Mouse (Mus musculus) C2C12 (cell line): ENCODE results near the gene Fcer1g. TPM values are rescaled to one million over a fixed set of nuclear protein-coding genes. Genes with fewer than 3 reads are reported as not detected.
"Not testable (repeated sequence)": the region's sequence is repeated elsewhere in the genome, so short reads cannot be mapped to it uniquely, and the experiment has no call there.

Experiments
- H3K27me3 ChIP-seq: one replicate; pipeline ENCODE4 v1.6.1; 2011; ENCODE audit not compliant: control insufficient read depth, insufficient read depth, insufficient read length
- H3K36me3 ChIP-seq: one replicate; pipeline ENCODE4 v1.6.1; 2011; ENCODE audit not compliant: control insufficient read depth, insufficient read depth
- H3K4me3 ChIP-seq: one replicate; pipeline ENCODE4 v1.5.1; 2011; ENCODE audit warnings: mild to moderate bottlenecking, control low read depth; ENCODE audit not compliant: poor library complexity, insufficient read depth, severe bottlenecking
- H3K79me2 ChIP-seq: one replicate; pipeline ENCODE4 v1.6.1; 2011; ENCODE audit not compliant: control insufficient read depth, insufficient read depth
- H3K79me3 ChIP-seq: one replicate; pipeline ENCODE4 v1.6.1; 2011; ENCODE audit warnings: low read depth, control low read depth
- H3ac ChIP-seq: one replicate; pipeline ENCODE3; 2011; ENCODE audit warnings: low read depth; ENCODE audit not compliant: control insufficient read depth, insufficient read length
- CEBPB ChIP-seq: IDR thresholded peaks from one replicate; pipeline ENCODE4 v1.6.1; 2011; ENCODE audit warnings: low read depth, mild to moderate bottlenecking, control low read depth, moderate library complexity
- CTCF ChIP-seq: IDR thresholded peaks from one replicate; pipeline ENCODE4 v1.5.1; 2011; ENCODE audit not compliant: control insufficient read depth, insufficient read depth, insufficient read length
- FOSL1 ChIP-seq: IDR thresholded peaks from one replicate; pipeline ENCODE4 v1.8.0; 2011; ENCODE audit warnings: mild to moderate bottlenecking, low read length; ENCODE audit not compliant: poor library complexity, insufficient read depth, severe bottlenecking
- MAX ChIP-seq: IDR thresholded peaks from one replicate; pipeline ENCODE4 v1.6.1; 2011; ENCODE audit warnings: mild to moderate bottlenecking, control low read depth
- MYOD1 ChIP-seq: IDR thresholded peaks from one replicate; pipeline ENCODE4 v1.6.1; 2011; ENCODE audit warnings: low read depth; ENCODE audit not compliant: control insufficient read depth, insufficient read length
- MYOG ChIP-seq: IDR thresholded peaks from one replicate; pipeline ENCODE4 v1.6.1; 2011; ENCODE audit not compliant: control insufficient read depth, insufficient read length; ENCODE audit errors: extremely low read depth
- USF1 ChIP-seq: IDR thresholded peaks from one replicate; pipeline ENCODE4 v1.6.1; 2011; ENCODE audit warnings: low read depth, mild to moderate bottlenecking, control low read depth, moderate library complexity
- polyA plus RNA-seq: library from polyadenylated mRNA; unstranded; fragments of >200 nt; fragmentation: generic; extraction: Trizol; gene quantifications from one replicate; pipeline ENCODE4 v1.2.1, GENCODE M21; 2012; ENCODE audit warnings: missing spikeins

Fcer1g gene
- polyA plus RNA-seq, 1 experiment = not detected

DNA sequence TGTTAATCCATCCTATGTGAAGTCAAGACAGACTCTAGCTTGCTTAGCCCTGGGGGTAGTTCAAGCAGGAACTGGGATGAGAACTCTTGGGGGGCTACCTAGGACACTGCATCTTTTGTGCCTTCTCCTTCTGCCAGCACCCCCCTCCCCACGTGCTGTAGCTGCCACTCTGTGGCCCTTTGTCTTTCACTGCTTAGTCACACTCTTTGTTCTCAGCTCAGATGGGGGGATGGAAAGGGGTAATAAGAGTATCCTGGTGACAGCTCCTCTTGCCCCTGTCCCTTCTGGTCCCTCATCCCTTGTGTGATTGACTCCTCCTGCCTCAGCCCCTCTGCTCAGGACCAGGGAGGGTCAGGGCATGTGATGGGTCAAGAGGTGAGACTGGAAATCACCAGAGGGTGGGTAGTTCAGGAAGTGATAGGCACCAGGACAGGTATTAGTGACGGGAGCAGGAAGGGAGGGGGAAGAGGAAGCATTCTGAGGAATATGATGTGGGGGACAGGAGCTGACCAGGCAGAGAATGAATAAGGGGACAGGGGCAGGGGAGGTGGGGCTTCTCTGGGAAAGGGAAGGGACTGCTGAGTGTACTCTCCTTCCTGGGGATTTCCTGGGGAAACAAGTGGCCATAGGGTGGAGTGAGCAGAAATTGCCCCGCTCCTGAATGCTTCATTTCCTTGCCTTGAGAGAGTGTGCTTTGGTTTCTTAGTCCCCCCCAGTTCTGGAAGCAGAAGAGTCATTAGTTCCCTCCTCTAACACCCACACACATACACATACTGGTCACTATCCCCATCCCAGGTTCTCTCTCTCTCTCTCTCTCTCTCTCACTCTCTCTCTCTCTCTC, 14.4 kb upstream of the Fcer1g start:
- TF ChIP-seq CEBPB = no peak
- no peak for TF ChIP-seq MYOD1
- TF ChIP-seq CTCF = no peak
- TF ChIP-seq MAX = no peak
- TF ChIP-seq FOSL1 = no peak
- TF ChIP-seq MYOG = no peak
- TF ChIP-seq USF1 = no peak
- no peak overlapping the region for H3ac ChIP-seq

DNA sequence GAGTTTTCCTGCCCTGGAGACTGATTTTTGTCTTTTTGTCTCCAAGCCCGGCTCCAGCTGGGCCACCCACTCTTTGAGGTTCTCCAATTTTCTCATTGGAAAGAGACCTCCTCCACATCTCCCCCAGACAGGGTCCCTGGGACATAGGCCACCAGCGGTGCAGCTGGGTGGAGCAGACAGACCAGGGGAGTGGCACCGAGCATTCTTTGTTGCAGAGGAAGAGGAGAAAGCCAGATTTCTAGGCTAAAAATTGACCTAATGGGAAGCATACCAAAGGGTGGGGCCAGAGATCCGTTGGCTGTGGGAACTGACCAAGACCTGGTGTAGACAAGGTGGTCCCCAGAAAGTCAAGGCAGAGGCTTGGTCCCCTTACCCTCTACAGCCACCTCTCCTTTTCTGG, 13.8 kb upstream of the Fcer1g start:
- peaks cover 7% of the 10 kb centered on the region for H3K36me3 ChIP-seq
- H3ac ChIP-seq = no peak overlapping the region
- no peaks in the 10 kb centered on the region for H3K27me3 ChIP-seq
- peaks cover 35% of the 10 kb centered on the region for H3K79me2 ChIP-seq
- H3K79me3 ChIP-seq = peaks cover 19% of the 10 kb centered on the region
- TF ChIP-seq CEBPB = no peak
- TF ChIP-seq CTCF = no peak
- TF ChIP-seq MYOD1 = no peak
- TF ChIP-seq MYOG = no peak
- no peak for TF ChIP-seq MAX
- TF ChIP-seq FOSL1 = no peak
- no peak for TF ChIP-seq USF1
- no peak overlapping the region for H3K4me3 ChIP-seq

More for the DNA sequence above, 14.4 kb upstream of the Fcer1g start:
- Histone ChIP-seq H3K79me3 (peaks cover 17% of the 10 kb centered on the region), H3K36me3 (peaks cover 1% of the 10 kb centered on the region), H3K79me2 (peaks cover 28% of the 10 kb centered on the region), H3K27me3 (no peaks in the 10 kb centered on the region), H3K4me3 (no peak overlapping the region)

DNA sequence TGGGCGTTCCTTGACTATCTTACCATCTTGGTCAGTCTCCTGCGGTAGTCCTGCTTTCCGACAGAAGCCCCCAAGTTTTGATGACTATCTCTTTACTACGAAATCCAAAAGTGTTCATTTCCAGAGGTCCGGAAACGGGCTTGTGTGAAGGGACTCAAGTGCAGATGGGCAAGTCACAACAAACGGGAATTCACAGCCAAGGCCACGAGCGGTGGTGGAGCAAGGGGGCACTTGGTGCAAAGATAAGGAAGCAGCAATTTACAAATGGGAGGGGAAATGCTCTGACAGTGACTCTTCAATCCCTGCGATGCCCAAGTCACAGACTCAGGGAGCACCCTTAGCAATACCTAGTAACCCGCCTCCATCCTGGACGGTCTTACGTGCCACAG, 13.3 kb upstream of the Fcer1g start:
- peaks cover 35% of the 10 kb centered on the region for H3K79me2 ChIP-seq
- peak overlapping the region; percentile 65 for H3K4me3 ChIP-seq
- no peaks in the 10 kb centered on the region for H3K27me3 ChIP-seq
- peak overlapping the region; percentile 53 for H3ac ChIP-seq
- H3K79me3 ChIP-seq = peaks cover 19% of the 10 kb centered on the region
- peaks cover 7% of the 10 kb centered on the region for H3K36me3 ChIP-seq
- TF ChIP-seq MYOD1 (no peak), MAX (no peak), MYOG (no peak), CTCF (no peak), USF1 (no peak), CEBPB (no peak), FOSL1 (no peak)

DNA sequence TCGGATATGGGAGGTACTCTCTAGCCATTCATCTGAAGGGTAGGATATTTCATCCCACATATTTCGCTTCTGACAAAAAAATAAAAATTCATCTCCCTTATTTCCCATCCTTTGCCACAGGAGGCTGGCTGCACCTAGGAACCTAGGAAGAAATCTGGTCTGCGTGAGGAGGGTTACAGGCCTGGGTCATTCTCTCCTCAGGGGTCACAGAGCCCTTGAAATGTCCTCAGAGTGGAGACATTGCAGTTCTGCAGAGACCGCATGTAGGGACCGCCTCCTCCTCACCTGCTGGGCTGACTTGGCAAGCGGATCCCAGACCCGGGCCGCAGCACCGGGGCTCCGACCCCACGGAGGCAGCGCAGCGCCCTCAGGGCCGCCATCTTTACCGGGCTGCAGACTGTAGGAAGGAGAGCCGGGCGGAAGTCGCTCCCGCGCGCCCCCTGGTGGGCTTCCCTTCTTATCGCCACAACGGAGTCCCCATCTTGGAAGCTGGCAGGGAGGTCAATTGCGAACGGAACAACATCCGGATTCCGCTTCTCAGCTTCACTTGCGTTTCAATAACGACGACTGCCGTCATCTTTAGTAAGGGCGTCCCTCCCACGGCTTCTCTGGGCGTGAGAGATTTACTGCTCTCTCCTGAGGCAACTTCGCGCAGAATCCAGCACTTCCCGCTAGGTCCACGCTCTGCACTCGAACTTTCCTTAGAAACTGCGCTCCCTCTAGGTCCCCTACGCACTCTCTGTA, 12.7 kb upstream of the Fcer1g start:
- Histone ChIP-seq H3K4me3 (peak overlapping the region; percentile 65), H3K79me2 (peaks cover 35% of the 10 kb centered on the region), H3K79me3 (peaks cover 19% of the 10 kb centered on the region), H3K27me3 (no peaks in the 10 kb centered on the region), H3K36me3 (peaks cover 7% of the 10 kb centered on the region), H3ac (peak overlapping the region; percentile 100)
- no peak for TF ChIP-seq FOSL1
- no peak for TF ChIP-seq USF1
- TF ChIP-seq CEBPB = no peak
- peak; percentile 15 for TF ChIP-seq MAX
- peak; percentile 80 for TF ChIP-seq CTCF

DNA sequence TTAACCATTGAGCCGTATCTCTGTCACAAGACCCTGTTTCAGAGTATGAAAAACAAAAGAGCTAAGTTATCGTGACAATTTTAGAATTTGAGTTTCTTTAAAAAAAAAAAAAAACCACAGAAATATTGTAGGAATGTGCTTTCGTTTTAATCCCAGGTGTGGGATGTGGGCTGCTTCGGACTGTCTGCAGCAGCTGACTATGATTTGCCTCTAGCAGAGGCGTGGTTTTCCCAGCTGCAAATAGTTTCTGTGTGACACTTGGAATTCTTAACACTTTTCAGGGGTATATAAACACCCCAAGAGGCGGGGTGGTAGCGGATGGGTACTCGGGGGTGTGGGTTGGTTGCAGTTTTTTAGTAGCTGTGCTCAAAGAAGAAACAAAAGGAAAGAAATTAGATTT, 11.2 kb upstream of the Fcer1g start:
- Histone ChIP-seq H3K36me3 (peaks cover 7% of the 10 kb centered on the region), H3K4me3 (no peak overlapping the region)

DNA sequence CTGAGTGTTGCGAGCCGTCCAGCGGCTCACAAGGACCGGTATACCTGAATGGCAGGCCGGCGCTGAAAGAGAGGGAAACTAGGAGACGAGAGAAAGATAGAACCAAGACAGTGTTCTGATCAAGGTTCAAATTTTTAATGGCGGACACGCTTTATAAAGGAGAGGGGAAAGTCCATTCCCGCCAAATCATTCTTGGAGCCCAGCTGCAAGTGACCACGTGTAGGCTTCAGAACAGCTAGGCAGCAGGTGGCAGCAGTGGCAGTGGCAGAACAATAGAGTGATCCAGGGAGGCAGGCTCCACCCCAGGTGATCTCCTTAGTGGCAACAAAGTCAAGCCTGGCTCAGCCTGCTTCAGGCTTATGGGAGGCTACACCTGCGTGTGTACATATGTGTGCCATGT, 7.8 kb upstream of the Fcer1g start:
- Histone ChIP-seq H3K79me2 (peaks cover 35% of the 10 kb centered on the region), H3K79me3 (peaks cover 19% of the 10 kb centered on the region), H3K36me3 (peaks cover 29% of the 10 kb centered on the region)
- not testable (repeated sequence) for H3ac ChIP-seq, H3K27me3 ChIP-seq, H3K4me3 ChIP-seq

More for the DNA sequence above, 11.2 kb upstream of the Fcer1g start:
- H3K79me2 ChIP-seq = peaks cover 35% of the 10 kb centered on the region
- no peak for TF ChIP-seq FOSL1
- no peak for TF ChIP-seq MYOG
- no peak for TF ChIP-seq MYOD1
- no peak for TF ChIP-seq MAX
- TF ChIP-seq CTCF = no peak
- TF ChIP-seq USF1 = no peak
- TF ChIP-seq CEBPB = no peak
- no peak overlapping the region for H3ac ChIP-seq
- H3K27me3 ChIP-seq = no peaks in the 10 kb centered on the region
- peaks cover 19% of the 10 kb centered on the region for H3K79me3 ChIP-seq
